Comparison of ENCODE assay signal across 27 mouse cellular contexts in genomic region chr16:24955054-24955453, GRCm38 (mm10).
DNase-seq lines count a peak whose midpoint lies in the region; ATAC-seq and TF ChIP-seq lines count a peak whose summit lies in the region.
"Had no signal": no experiment of that assay in that cellular context is flagged by ENCODE, and none has a peak within 500 bp of the region (broad histone marks: within the 10 kb centered on the region; RNA-seq: fewer than 3 reads in every experiment).

No protein-coding gene starts in this region.

- no peak overlapping the region for H3K4me3 ChIP-seq in forebrain, postnatal 0 days (ENCODE audit: low read depth, low read length)
- no peak overlapping the region for H3K4me3 ChIP-seq in forebrain, embryonic 14.5 days (ENCODE audit: low read depth, low read length)
- H3K4me3 ChIP-seq in limb, embryonic 10.5 days: no peak overlapping the region
- H3K4me3 ChIP-seq: forebrain, embryonic 10.5 days; heart, embryonic 12.5 days; heart, embryonic 15.5 days; hindbrain, embryonic 10.5 days; hindbrain, embryonic 13.5 days had no signal

- WGBS in forebrain, postnatal 0 days: 42% methylated on average over 7 of the region's 7 CpGs
- WGBS in forebrain, embryonic 14.5 days: 62% methylated on average over 7 of the region's 7 CpGs
- 93% methylated on average over 7 of the region's 7 CpGs for WGBS in limb, embryonic 10.5 days

- peak overlapping the region; percentile 35; the same call in 1 of the 2 replicates for H3K27ac ChIP-seq in forebrain, postnatal 0 days (ENCODE audit: low read depth, low read length)
- no peak overlapping the region for H3K27ac ChIP-seq in forebrain, embryonic 14.5 days (ENCODE audit: low read depth, low read length)
- no peak overlapping the region for H3K27ac ChIP-seq in limb, embryonic 10.5 days
- H3K27ac ChIP-seq: forebrain, embryonic 10.5 days; heart, embryonic 15.5 days; hindbrain, embryonic 10.5 days; hindbrain, embryonic 13.5 days had no signal

- H3K4me1 ChIP-seq in forebrain, postnatal 0 days (ENCODE audit: insufficient read depth): peaks cover 2% of the 10 kb centered on the region
- H3K4me1 ChIP-seq in forebrain, embryonic 14.5 days (ENCODE audit: control insufficient read depth, insufficient read depth, low read length): 0 out of 2 replicates have a peak, but pooled peaks cover 3% of the 10 kb centered on the region
- peaks cover 3% of the 10 kb centered on the region; the same call in 1 of the 2 replicates for H3K4me1 ChIP-seq in limb, embryonic 10.5 days
- H3K4me1 ChIP-seq: hindbrain, embryonic 10.5 days had no signal

- peak; percentile 61 for ATAC-seq in forebrain, postnatal 0 days
- ATAC-seq in forebrain, embryonic 14.5 days: no peak
- ATAC-seq: activated CD4-positive, CD25-positive, alpha-beta regulatory T cell, adult 4 months; CD4-positive, CD25-positive, alpha-beta regulatory T cell, adult 4 months; hindbrain, embryonic 16.5 days; inflammation-experienced regulatory T-cells, adult 6 months; intestine, embryonic 16.5 days; Patski had no signal

- no peaks in the 10 kb centered on the region for H3K9me3 ChIP-seq in forebrain, postnatal 0 days (ENCODE audit: low read length)
- no peaks in the 10 kb centered on the region for H3K9me3 ChIP-seq in forebrain, embryonic 14.5 days (replicated peaks; ENCODE audit: control insufficient read depth, low read length)
- no peaks in the 10 kb centered on the region for H3K9me3 ChIP-seq in limb, embryonic 10.5 days (replicated peaks)
- H3K9me3 ChIP-seq: forebrain, embryonic 10.5 days; hindbrain, embryonic 13.5 days had no signal

- no peaks in the 10 kb centered on the region for H3K27me3 ChIP-seq in forebrain, postnatal 0 days (ENCODE audit: insufficient read depth, low read length)
- no peaks in the 10 kb centered on the region for H3K27me3 ChIP-seq in forebrain, embryonic 14.5 days (replicated peaks; ENCODE audit: control insufficient read depth, insufficient read depth, low read length)
- no peaks in the 10 kb centered on the region for H3K27me3 ChIP-seq in limb, embryonic 10.5 days (ENCODE audit: low read depth, poor library complexity, severe bottlenecking)
- H3K27me3 ChIP-seq: heart, embryonic 12.5 days; heart, embryonic 15.5 days; hindbrain, embryonic 13.5 days; Patski had no signal

- no peak overlapping the region for H3K9ac ChIP-seq in forebrain, postnatal 0 days
- no peak overlapping the region for H3K9ac ChIP-seq in forebrain, embryonic 14.5 days (ENCODE audit: low read length)
- H3K9ac ChIP-seq: heart, embryonic 12.5 days; heart, embryonic 15.5 days; hindbrain, embryonic 13.5 days had no signal

- H3K4me2 ChIP-seq in forebrain, postnatal 0 days (ENCODE audit: low read depth): no peak overlapping the region
- no peak overlapping the region for H3K4me2 ChIP-seq in forebrain, embryonic 14.5 days (ENCODE audit: low read length)
- H3K4me2 ChIP-seq: heart, embryonic 12.5 days; heart, embryonic 15.5 days; hindbrain, embryonic 13.5 days had no signal

- no peak for TF ChIP-seq CTCF in forebrain, postnatal 0 days (IDR thresholded peaks at IDR 0.05; ENCODE audit: low read depth)

- no peaks in the 10 kb centered on the region for H3K36me3 ChIP-seq in forebrain, postnatal 0 days (ENCODE audit: insufficient read depth)
- no peaks in the 10 kb centered on the region for H3K36me3 ChIP-seq in forebrain, embryonic 14.5 days (ENCODE audit: control insufficient read depth, insufficient read depth, low read length)
- H3K36me3 ChIP-seq in limb, embryonic 10.5 days: no peaks in the 10 kb centered on the region
- H3K36me3 ChIP-seq: forebrain, embryonic 10.5 days; heart, embryonic 15.5 days; hindbrain, embryonic 10.5 days; hindbrain, embryonic 13.5 days had no signal

- no peak for DNase-seq in forebrain, postnatal 0 days
- no peak for DNase-seq in forebrain, embryonic 14.5 days (ENCODE audit: low spot score)
- peak; percentile 75 for DNase-seq in Muller cell, postnatal 12 days (ENCODE audit: inconsistent ontology term)
- DNase-seq in ZHBTc4 (ENCODE audit: low read depth, low spot score): peak; percentile 40
- no peak for DNase-seq in yolk sac, embryonic 10.5 days (ENCODE audit: low spot score)
- DNase-seq in limb, embryonic 10.5 days (ENCODE audit: low spot score): no peak
- DNase-seq: adrenal gland, adult 8-10 months; adrenal gland, postnatal 25 days; cerebellum, adult 18-20 months; cerebellum, adult 9-10 months; cerebellum, postnatal 14 days; gastrocnemius, postnatal 25 days; heart, adult 18-20 months; heart, postnatal 10 days; heart, postnatal 36 days; kidney, adult 18-20 months had no signal

Comparison
In these comparisons a context has a peak if more than half of its experiments do, and no peak if none do; other contexts are left out.
1. DNase-seq: peak in Muller cell, postnatal 12 days (single experiment) and ZHBTc4 (single experiment); none in forebrain, postnatal 0 days (single experiment), forebrain, embryonic 14.5 days (single experiment), yolk sac, embryonic 10.5 days (single experiment) and limb, embryonic 10.5 days (single experiment).